Mouse (Mus musculus) limb, embryonic 10.5 days (tissue): ENCODE measurements around the gene Eif2b1. TPM values are rescaled to one million over a fixed set of nuclear protein-coding genes. Genes with fewer than 3 reads are reported as not detected.

ENCODE experiments used
- DNase-seq: peaks from one replicate; pipeline ENCODE4 v3.0.0-alpha.2; 2017; ENCODE audit warnings: low spot score
- H3K27ac ChIP-seq: fragments of 300-500 bp; sonication (generic); 2 replicates; pipeline ENCODE4 v1.5.1; 2016; ENCODE audit warnings: mild to moderate bottlenecking
- H3K27me3 ChIP-seq: fragments of 300-500 bp; sonication (generic); 2 replicates; pipeline ENCODE4 v1.6.1; 2016; ENCODE audit warnings: low read depth, mild to moderate bottlenecking; ENCODE audit not compliant: poor library complexity, severe bottlenecking
- H3K36me3 ChIP-seq: fragments of 300-500 bp; sonication (generic); 2 replicates; pipeline ENCODE4 v1.6.1; 2016; ENCODE audit warnings: mild to moderate bottlenecking, moderate library complexity
- H3K4me1 ChIP-seq: fragments of 300-500 bp; sonication (generic); 2 replicates; pipeline ENCODE4 v1.6.1; 2016
- H3K4me3 ChIP-seq: fragments of 300-500 bp; sonication (generic); 2 replicates; pipeline ENCODE4 v1.5.1; 2016; ENCODE audit warnings: mild to moderate bottlenecking, moderate library complexity
- H3K9me3 ChIP-seq: fragments of 300-500 bp; sonication (generic); replicated peaks from 2 replicates; pipeline ENCODE4 v1.6.1; 2016; ENCODE audit warnings: mild to moderate bottlenecking
- WGBS: fragments of 180-500 bp; shearing (Covaris S2); methylation state at CpG from one replicate; pipeline ENCODE4 v1.1.7; 2016; 5-methylcytosine and 5-hydroxymethylcytosine counted together
- polyA plus RNA-seq: library from polyadenylated mRNA; unstranded; fragments of >200 nt; fragmentation: Nextera tagmentation; extraction: Ambion mirVana; gene quantifications from 2 replicates; pipeline ENCODE4 v1.2.1, GENCODE M21; 2016

Eif2b1 gene
- polyA plus RNA-seq, 1 experiment from 2014 or later, result 89.6 TPM

DNA sequence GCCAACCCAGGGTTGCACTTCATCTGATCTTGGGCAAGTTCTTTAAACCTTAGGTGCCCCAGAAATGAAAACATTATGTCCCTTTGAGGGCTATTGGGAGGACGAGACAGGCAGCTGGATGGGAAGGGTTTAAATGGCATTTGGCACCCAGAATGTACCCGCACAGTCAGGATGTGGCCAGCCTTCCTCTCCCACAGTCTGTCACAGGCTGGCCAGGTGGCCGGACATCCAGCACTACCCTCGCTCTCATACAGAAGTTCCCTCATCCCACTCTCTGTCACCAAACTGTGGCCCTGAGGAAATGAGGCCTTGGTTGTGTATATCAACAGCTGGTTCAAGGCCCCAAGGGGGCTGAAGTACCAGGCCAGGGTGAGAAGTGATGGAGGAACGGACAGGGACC lies 54.0 kb downstream of the Eif2b1 start:
- Histone ChIP-seq H3K4me3 (no peak overlapping the region), H3K36me3 (peaks cover 64% of the 10 kb centered on the region), H3K9me3 (no peaks in the 10 kb centered on the region), H3K4me1 (peaks cover 20% of the 10 kb centered on the region), H3K27me3 (no peaks in the 10 kb centered on the region), H3K27ac (no peak overlapping the region)
- 92% methylated on average over 5 of the region's 5 CpGs for WGBS
- DNase-seq, result no peak

DNA sequence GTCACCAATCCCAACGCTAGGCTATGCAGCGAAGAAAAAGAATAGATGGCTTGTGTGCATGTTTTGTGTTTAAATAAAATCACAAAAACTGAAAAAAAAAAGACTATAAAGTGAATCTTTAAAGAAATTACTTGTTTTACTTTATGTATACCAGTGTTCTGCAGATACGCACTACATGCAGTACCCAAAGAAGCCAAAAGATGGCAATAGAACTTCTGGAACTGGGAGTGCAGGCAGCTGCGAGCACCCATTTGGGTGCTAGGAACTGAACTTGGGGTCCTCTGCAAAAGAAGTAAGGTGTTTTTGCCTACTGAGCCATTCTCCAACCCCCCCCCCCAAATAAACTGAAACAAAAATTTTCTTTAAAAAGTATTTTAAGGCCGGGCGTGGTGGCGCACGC lies 55.9 kb downstream of the Eif2b1 start:
- H3K36me3 ChIP-seq, result peaks cover 83% of the 10 kb centered on the region
- H3K27ac ChIP-seq, result no peak overlapping the region
- H3K27me3 ChIP-seq, result no peaks in the 10 kb centered on the region
- DNase-seq, result no peak
- H3K9me3 ChIP-seq, result no peaks in the 10 kb centered on the region
- H3K4me3 ChIP-seq, result no peak overlapping the region
- WGBS, result 95% methylated on average over 8 of the region's 8 CpGs
- H3K4me1 ChIP-seq, result peaks cover under 1% of the 10 kb centered on the region; the same call in 1 of the 2 replicates

DNA sequence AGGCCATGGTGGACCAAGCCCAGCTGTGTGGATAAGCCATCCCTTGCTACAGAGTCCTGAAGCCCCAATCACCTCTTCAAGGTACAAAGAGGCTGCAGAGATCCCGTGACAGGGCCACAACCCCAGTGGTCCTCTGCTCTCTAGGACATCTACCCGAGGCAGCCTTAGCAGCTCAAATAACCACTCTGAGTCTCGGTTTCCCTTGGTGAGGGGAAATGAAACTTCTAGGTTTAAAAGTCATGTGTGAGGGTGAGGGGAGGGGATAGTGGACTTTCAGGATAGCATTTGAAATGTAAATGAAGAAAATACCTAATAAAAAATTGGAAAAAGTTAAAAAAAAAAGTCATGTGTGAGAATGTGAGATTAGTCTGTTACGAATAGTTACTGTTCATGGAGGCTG lies 57.3 kb downstream of the Eif2b1 start:
- 92% methylated on average over 4 of the region's 4 CpGs for WGBS

More for the DNA sequence above, 57.3 kb downstream of the Eif2b1 start:
- Histone ChIP-seq H3K9me3 (no peaks in the 10 kb centered on the region), H3K4me3 (no peak overlapping the region), H3K27ac (no peak overlapping the region), H3K36me3 (peaks cover 88% of the 10 kb centered on the region), H3K4me1 (no peaks in the 10 kb centered on the region), H3K27me3 (no peaks in the 10 kb centered on the region)
- no peak for DNase-seq

Other genes with a start within 250 kb of the Eif2b1 start
- gene Cdk2ap1, start 216.0 kb downstream of the Eif2b1 start, polyA plus RNA-seq, result 92.3 and 129 TPM in 2 replicates
- gene Sbno1, start 153.1 kb downstream of the Eif2b1 start, polyA plus RNA-seq, result 82.8 and 93.6 TPM in 2 replicates
- gene Kmt5a, start 139.2 kb downstream of the Eif2b1 start, polyA plus RNA-seq, result 52.3 and 71.3 TPM in 2 replicates
- 26.8 and 31.1 TPM in 2 replicates for gene Rilpl2, start 100.8 kb downstream of the Eif2b1 start, polyA plus RNA-seq
- 30.8 and 32.2 TPM in 2 replicates for gene Snrnp35, start 96.0 kb downstream of the Eif2b1 start, polyA plus RNA-seq
- gene Rilpl1, start 47.7 kb downstream of the Eif2b1 start, polyA plus RNA-seq, result 25.2 and 26.1 TPM in 2 replicates
- 501 and 540 TPM in 2 replicates for gene Tmed2, start 38.4 kb downstream of the Eif2b1 start, polyA plus RNA-seq
- gene Ddx55, start 26.3 kb downstream of the Eif2b1 start, polyA plus RNA-seq, result 17.0 and 18.0 TPM in 2 replicates
- 115 TPM in 2 replicates for gene Gtf2h3, start within 50 bp of the Eif2b1 start, polyA plus RNA-seq
- 41.5 and 50.7 TPM in 2 replicates for gene Atp6v0a2, start 49.4 kb upstream of the Eif2b1 start, polyA plus RNA-seq
- gene Dnah10, start 146.0 kb upstream of the Eif2b1 start, polyA plus RNA-seq, result 0.01 and 0.06 TPM in 2 replicates